Mouse (Mus musculus): ENCODE data around the gene Kcnrg. TPM values are rescaled to one million over a fixed set of nuclear protein-coding genes. Genes with fewer than 3 reads are reported as not detected.
"Not testable (repeated sequence)": the region's sequence is repeated elsewhere in the genome, so short reads cannot be mapped to it uniquely, and the experiment has no call there.

Gene Kcnrg
- 0.23 and 0.29 TPM in 2 replicates for polyA plus RNA-seq (2012; rRNA removed)
- 1.2 and 1.5 TPM in 2 replicates for polyA plus RNA-seq (2014; fragmentation: Nextera tagmentation; extraction: Ambion mirVana)

GRCm38 (mm10) chr14:61607157-61607556 is at the start of gene Kcnrg:
TSS of gene Kcnrg (plus strand) at chr14:61607457.
- Histone ChIP-seq H3K36me3 (ENCODE audit: control insufficient read depth, insufficient read depth, low read length) (peaks cover 34% of the 10 kb centered on the region), H3K9me3 (ENCODE audit: control insufficient read depth, low read length) (no peaks in the 10 kb centered on the region), H3K4me1 (ENCODE audit: control insufficient read depth, insufficient read depth, low read length) (0 out of 2 replicates have a peak, but pooled peaks cover 2% of the 10 kb centered on the region), H3K27me3 (ENCODE audit: control insufficient read depth, insufficient read depth, low read length) (no peaks in the 10 kb centered on the region), H3K4me3 (replicated peaks; ENCODE audit: low read length) (no peak within 1 kb of the TSS), H3K4me2 (replicated peaks; ENCODE audit: low read depth, low read length, severe bottlenecking) (no peak within 1 kb of the TSS), H3K27ac (replicated peaks; ENCODE audit: low read depth, low read length) (no peak within 1 kb of the TSS), H3K9ac (ENCODE audit: low read depth, low read length, severe bottlenecking) (no peak within 1 kb of the TSS)
- DNase-seq (ENCODE audit: low spot score) (no peak), ATAC-seq (ENCODE audit: low FRiP score, low read depth) (no peak)
- WGBS = 88% methylated on average over 3 of the region's 3 CpGs
- TF ChIP-seq POLR2A (IDR thresholded peaks at IDR 0.05; ENCODE audit: borderline replicate concordance, extremely low read depth, insufficient read depth, insufficient read length) = no peak

GRCm38 (mm10) chr14:61558901-61559300 is 48.4 kb upstream of the Kcnrg start:
- H3K9me3 ChIP-seq (ENCODE audit: control insufficient read depth, low read length) = no peaks in the 10 kb centered on the region
- DNase-seq (ENCODE audit: low spot score) = no peak
- WGBS = 88% methylated on average over 6 of the region's 6 CpGs
- H3K4me1 ChIP-seq (ENCODE audit: control insufficient read depth, insufficient read depth, low read length) = no peaks in the 10 kb centered on the region
- H3K27me3 ChIP-seq (ENCODE audit: control insufficient read depth, insufficient read depth, low read length) = no peaks in the 10 kb centered on the region
- H3K27ac ChIP-seq (replicated peaks; ENCODE audit: low read depth, low read length) = no peak overlapping the region
- H3K9ac ChIP-seq (ENCODE audit: low read depth, low read length, severe bottlenecking) = no peak overlapping the region
- ATAC-seq (ENCODE audit: low FRiP score, low read depth) = no peak
- H3K36me3 ChIP-seq (ENCODE audit: control insufficient read depth, insufficient read depth, low read length) = no peaks in the 10 kb centered on the region
- no peak overlapping the region for H3K4me2 ChIP-seq (replicated peaks; ENCODE audit: low read depth, low read length, severe bottlenecking)
- H3K4me3 ChIP-seq (replicated peaks; ENCODE audit: low read length) = no peak overlapping the region
- TF ChIP-seq POLR2A (IDR thresholded peaks at IDR 0.05; ENCODE audit: borderline replicate concordance, extremely low read depth, insufficient read depth, insufficient read length) = no peak

GRCm38 (mm10) chr14:61559856-61560255 is 47.4 kb upstream of the Kcnrg start:
- no peak overlapping the region for H3K4me2 ChIP-seq (replicated peaks; ENCODE audit: low read depth, low read length, severe bottlenecking)
- H3K9me3 ChIP-seq (ENCODE audit: control insufficient read depth, low read length) = no peaks in the 10 kb centered on the region
- DNase-seq (ENCODE audit: low spot score) (no peak), ATAC-seq (ENCODE audit: low FRiP score, low read depth) (no peak)
- no peak overlapping the region for H3K27ac ChIP-seq (replicated peaks; ENCODE audit: low read depth, low read length)
- no peak overlapping the region for H3K9ac ChIP-seq (ENCODE audit: low read depth, low read length, severe bottlenecking)
- 74% methylated on average over 3 of the region's 3 CpGs for whole genome bisulfite sequencing
- no peaks in the 10 kb centered on the region for H3K27me3 ChIP-seq (ENCODE audit: control insufficient read depth, insufficient read depth, low read length)
- no peaks in the 10 kb centered on the region for H3K4me1 ChIP-seq (ENCODE audit: control insufficient read depth, insufficient read depth, low read length)
- H3K4me3 ChIP-seq (replicated peaks; ENCODE audit: low read length) = no peak overlapping the region
- no peaks in the 10 kb centered on the region for H3K36me3 ChIP-seq (ENCODE audit: control insufficient read depth, insufficient read depth, low read length)
- TF ChIP-seq POLR2A (IDR thresholded peaks at IDR 0.05; ENCODE audit: borderline replicate concordance, extremely low read depth, insufficient read depth, insufficient read length) = no peak

- H3K27ac ChIP-seq (replicated peaks; ENCODE audit: low read depth, low read length); H3K9ac ChIP-seq (ENCODE audit: low read depth, low read length, severe bottlenecking); H3K4me2 ChIP-seq (replicated peaks; ENCODE audit: low read depth, low read length, severe bottlenecking); H3K4me1 ChIP-seq (ENCODE audit: control insufficient read depth, insufficient read depth, low read length); H3K9me3 ChIP-seq (ENCODE audit: control insufficient read depth, low read length); H3K4me3 ChIP-seq (replicated peaks; ENCODE audit: low read length); H3K36me3 ChIP-seq (ENCODE audit: control insufficient read depth, insufficient read depth, low read length); ATAC-seq (ENCODE audit: low FRiP score, low read depth); DNase-seq (ENCODE audit: low spot score); H3K27me3 ChIP-seq (ENCODE audit: control insufficient read depth, insufficient read depth, low read length): not testable (repeated sequence)
- 88% methylated on average over 4 of the region's 4 CpGs for WGBS
These were observed 41.0 kb upstream of the Kcnrg start for GRCm38 (mm10) chr14:61566211-61566610.

GRCm38 (mm10) chr14:61569344-61569743 is 37.9 kb upstream of the Kcnrg start:
- H3K9me3 ChIP-seq (ENCODE audit: control insufficient read depth, low read length) = no peaks in the 10 kb centered on the region
- no peak overlapping the region for H3K4me3 ChIP-seq (replicated peaks; ENCODE audit: low read length)
- H3K9ac ChIP-seq (ENCODE audit: low read depth, low read length, severe bottlenecking) = no peak overlapping the region
- TF ChIP-seq POLR2A (IDR thresholded peaks at IDR 0.05; ENCODE audit: borderline replicate concordance, extremely low read depth, insufficient read depth, insufficient read length) = no peak
- H3K27ac ChIP-seq (replicated peaks; ENCODE audit: low read depth, low read length) = no peak overlapping the region
- no peaks in the 10 kb centered on the region for H3K27me3 ChIP-seq (ENCODE audit: control insufficient read depth, insufficient read depth, low read length)
- 62% methylated on average over 2 of the region's 2 CpGs for WGBS
- DNase-seq (ENCODE audit: low spot score) (no peak), ATAC-seq (ENCODE audit: low FRiP score, low read depth) (no peak)
- H3K4me1 ChIP-seq (ENCODE audit: control insufficient read depth, insufficient read depth, low read length) = no peaks in the 10 kb centered on the region; the same call in 1 of the 2 replicates
- no peak overlapping the region for H3K4me2 ChIP-seq (replicated peaks; ENCODE audit: low read depth, low read length, severe bottlenecking)
- no peaks in the 10 kb centered on the region for H3K36me3 ChIP-seq (ENCODE audit: control insufficient read depth, insufficient read depth, low read length)

GRCm38 (mm10) chr14:61571366-61571765 is 35.9 kb upstream of the Kcnrg start:
- no peak for TF ChIP-seq POLR2A (IDR thresholded peaks at IDR 0.05; ENCODE audit: borderline replicate concordance, extremely low read depth, insufficient read depth, insufficient read length)
- peak; percentile 81 for DNase-seq (ENCODE audit: low spot score)
- Histone ChIP-seq H3K4me1 (ENCODE audit: control insufficient read depth, insufficient read depth, low read length) (no peaks in the 10 kb centered on the region; the same call in 1 of the 2 replicates), H3K27me3 (ENCODE audit: control insufficient read depth, insufficient read depth, low read length) (no peaks in the 10 kb centered on the region), H3K4me3 (replicated peaks; ENCODE audit: low read length) (no peak overlapping the region), H3K36me3 (ENCODE audit: control insufficient read depth, insufficient read depth, low read length) (no peaks in the 10 kb centered on the region), H3K9ac (ENCODE audit: low read depth, low read length, severe bottlenecking) (no peak overlapping the region), H3K9me3 (ENCODE audit: control insufficient read depth, low read length) (no peaks in the 10 kb centered on the region), H3K4me2 (replicated peaks; ENCODE audit: low read depth, low read length, severe bottlenecking) (0 out of 2 replicates have a peak overlapping the region, but pooled peaks have one; percentile 13), H3K27ac (replicated peaks; ENCODE audit: low read depth, low read length) (no peak overlapping the region)
- ATAC-seq (ENCODE audit: low FRiP score, low read depth) = no peak
- WGBS = 13% methylated on average over 4 of the region's 4 CpGs

All from limb, embryonic 14.5 days (tissue).